Mouse (Mus musculus) heart, embryonic 15.5 days (tissue): ENCODE measurements at regions not wholly inside any gene's neighbourhood (a gene's known extent, or its start where the extent isn't known, plus 50 kb on each side); places are given as distances from the start of the nearest gene placed in this dataset.

ENCODE experiments used
- ATAC-seq: fragments of 200-750 bp; cut with Nextera tagmentation; replicated peaks from 2 replicates; pipeline ENCODE4 v1.8.0; 2017; ENCODE audit warnings: low read depth, moderate TSS enrichment; ENCODE audit not compliant: insufficient number of reproducible peaks, insufficient read depth, low FRiP score
- H3K27ac ChIP-seq: fragments of 300-500 bp; sonication (generic); 2 replicates; pipeline ENCODE4 v1.5.1; 2015; ENCODE audit warnings: mild to moderate bottlenecking, inconsistent platforms
- H3K27me3 ChIP-seq: fragments of 300-500 bp; sonication (generic); 2 replicates; pipeline ENCODE4 v1.6.1; 2015; ENCODE audit warnings: inconsistent platforms
- H3K36me3 ChIP-seq: fragments of 300-500 bp; sonication (generic); 2 replicates; pipeline ENCODE4 v1.6.1; 2015; ENCODE audit warnings: mild to moderate bottlenecking, inconsistent platforms
- H3K4me1 ChIP-seq: fragments of 300-500 bp; sonication (generic); replicated peaks from 2 replicates; pipeline ENCODE4 v1.6.1; 2015; ENCODE audit warnings: inconsistent platforms
- H3K4me2 ChIP-seq: fragments of 300-500 bp; sonication (generic); 2 replicates; pipeline ENCODE4 v1.6.1; 2015; ENCODE audit warnings: inconsistent platforms, mild to moderate bottlenecking, moderate library complexity
- H3K4me3 ChIP-seq: fragments of 300-500 bp; sonication (generic); 2 replicates; pipeline ENCODE4 v1.5.1; 2015; ENCODE audit warnings: mild to moderate bottlenecking, inconsistent platforms
- H3K9ac ChIP-seq: fragments of 300-500 bp; sonication (generic); 2 replicates; pipeline ENCODE4 v1.6.1; 2015; ENCODE audit warnings: mild to moderate bottlenecking, inconsistent platforms
- H3K9me3 ChIP-seq: fragments of 300-500 bp; sonication (generic); replicated peaks from 2 replicates; pipeline ENCODE4 v1.6.1; 2016; ENCODE audit warnings: inconsistent platforms
- WGBS: fragments of 180-500 bp; shearing (Covaris S2); methylation state at CpG from one replicate; pipeline ENCODE4 v1.1.7; 2015; ENCODE audit warnings: mixed read lengths; 5-methylcytosine and 5-hydroxymethylcytosine counted together

DNA sequence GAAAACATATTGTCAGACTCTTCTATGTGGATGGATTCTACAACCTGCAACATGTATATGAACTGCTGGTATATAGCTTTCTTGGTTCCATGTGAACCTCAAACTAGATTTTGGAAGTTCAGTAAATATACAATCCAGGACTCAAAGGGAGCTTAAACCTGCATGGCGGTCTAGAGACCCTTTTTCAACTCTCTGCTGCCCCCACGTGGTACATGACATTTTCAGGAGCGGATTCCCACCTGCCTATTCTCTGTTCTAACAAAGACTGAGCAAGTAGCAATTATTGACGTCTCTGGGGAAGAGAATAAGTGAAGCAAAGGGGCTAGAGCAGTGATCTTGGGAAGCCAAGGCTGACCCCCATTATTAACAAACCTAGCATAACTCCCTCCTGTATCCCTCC is 127.1 kb upstream of the Snx19 start:
- Histone ChIP-seq H3K4me1 (no peaks in the 10 kb centered on the region), H3K4me2 (no peak overlapping the region), H3K27me3 (no peaks in the 10 kb centered on the region), H3K9ac (no peak overlapping the region), H3K9me3 (no peaks in the 10 kb centered on the region), H3K27ac (no peak overlapping the region), H3K36me3 (no peaks in the 10 kb centered on the region), H3K4me3 (no peak overlapping the region)
- WGBS: 22% methylated on average over 4 of the region's 4 CpGs
- ATAC-seq: no peak

DNA sequence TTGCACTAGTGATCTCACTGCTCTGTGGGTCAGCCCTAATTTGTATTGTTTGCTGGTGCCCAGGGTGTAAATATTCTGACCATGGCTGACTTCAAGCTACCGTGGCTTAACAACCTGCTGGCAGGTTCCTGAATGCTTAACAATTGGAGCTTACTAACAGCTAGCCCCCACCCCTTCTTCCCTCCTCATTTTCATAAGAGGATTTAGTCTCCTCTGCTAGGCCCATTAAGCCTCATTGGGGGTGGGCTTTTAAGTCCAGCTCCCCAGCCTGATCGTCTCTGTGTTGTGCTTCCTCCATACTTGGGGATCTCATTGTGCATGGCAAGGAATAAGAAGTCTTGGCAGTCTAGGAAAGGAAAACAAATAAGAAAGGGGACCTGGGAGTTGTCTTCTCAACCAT is 118.6 kb upstream of the Snx19 start:
- no peak for ATAC-seq
- 33% methylated on average over 2 of the region's 2 CpGs for WGBS

DNA sequence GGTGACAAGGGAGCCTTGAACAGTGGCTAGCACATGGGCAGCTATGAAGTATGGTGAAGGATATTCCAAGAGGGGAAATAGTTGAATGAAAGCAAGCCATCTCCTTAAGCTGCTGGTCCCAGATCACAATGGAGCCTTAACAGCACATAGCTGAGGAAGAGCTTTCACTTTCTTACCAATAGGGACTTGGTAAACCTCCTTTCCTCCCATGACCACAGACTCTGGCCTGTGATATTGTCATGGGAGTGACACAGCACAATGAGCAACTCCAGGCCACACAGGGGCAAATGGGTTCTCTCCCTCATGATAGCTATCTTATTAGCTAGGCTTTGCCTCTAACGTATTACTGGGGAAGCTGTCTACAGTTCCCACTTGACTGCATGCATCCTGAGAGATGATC is 113.5 kb upstream of the Snx19 start:
- H3K9ac ChIP-seq: no peak overlapping the region
- WGBS: 87% methylated on average over 1 of the region's 1 CpGs

More for the DNA sequence above, 118.6 kb upstream of the Snx19 start:
- no peak overlapping the region for H3K27ac ChIP-seq
- no peak overlapping the region for H3K4me3 ChIP-seq
- H3K27me3 ChIP-seq: no peaks in the 10 kb centered on the region
- no peak overlapping the region for H3K9ac ChIP-seq
- H3K4me1 ChIP-seq: no peaks in the 10 kb centered on the region
- H3K36me3 ChIP-seq: no peaks in the 10 kb centered on the region
- H3K4me2 ChIP-seq: no peak overlapping the region
- H3K9me3 ChIP-seq: no peaks in the 10 kb centered on the region

DNA sequence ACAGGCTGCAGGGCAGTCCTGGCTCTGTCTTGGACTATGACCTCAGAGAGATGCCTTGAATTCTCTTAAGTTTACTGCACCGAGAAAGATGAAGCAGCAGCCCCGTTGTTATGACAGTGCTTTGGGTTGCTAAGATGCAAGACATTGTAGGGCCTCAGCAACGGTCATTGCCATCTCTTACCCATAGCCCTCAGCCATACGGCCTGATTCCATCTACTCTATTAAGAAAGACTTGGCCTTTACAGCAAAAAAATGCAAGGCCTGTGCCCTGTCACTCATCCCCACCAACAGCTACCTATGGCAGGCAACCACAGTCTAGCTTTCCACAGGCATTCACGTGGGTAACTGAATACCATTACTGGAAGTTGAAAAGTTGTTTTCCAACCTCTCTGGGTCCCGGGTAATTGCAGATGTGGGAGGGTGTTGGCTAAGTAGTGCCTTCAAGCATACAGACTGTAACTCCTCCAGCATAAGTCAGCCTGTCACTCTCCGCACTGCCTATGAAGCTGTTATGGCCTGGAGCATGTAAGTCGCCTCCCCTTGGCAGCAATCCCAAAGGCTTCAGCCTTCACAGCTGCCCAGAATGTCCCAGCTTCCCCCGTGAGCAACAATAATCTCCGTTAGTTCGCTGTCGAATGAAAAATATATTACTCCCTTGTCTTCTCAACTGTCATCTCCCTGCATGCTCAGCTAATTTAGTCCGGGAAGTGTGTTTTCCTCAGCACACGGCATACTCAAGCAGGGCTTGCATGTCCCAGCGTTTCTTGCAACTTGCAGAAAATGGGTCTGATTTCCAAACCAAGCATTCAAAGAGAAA is 112.3 kb upstream of the Snx19 start:
- peaks cover 6% of the 10 kb centered on the region; the same call in 1 of the 2 replicates for H3K4me1 ChIP-seq
- no peaks in the 10 kb centered on the region for H3K9me3 ChIP-seq
- WGBS: 35% methylated on average over 15 of the region's 15 CpGs
- H3K36me3 ChIP-seq: no peaks in the 10 kb centered on the region
- H3K4me2 ChIP-seq: peak overlapping the region; percentile 62
- H3K4me3 ChIP-seq: peak overlapping the region; percentile 33
- H3K9ac ChIP-seq: no peak overlapping the region
- peak; percentile 83; the same call in 1 of the 2 replicates for ATAC-seq
- peak overlapping the region; percentile 60 for H3K27ac ChIP-seq
- no peaks in the 10 kb centered on the region for H3K27me3 ChIP-seq

More for the DNA sequence above, 113.5 kb upstream of the Snx19 start:
- no peaks in the 10 kb centered on the region for H3K27me3 ChIP-seq
- no peak for ATAC-seq
- H3K4me2 ChIP-seq: no peak overlapping the region
- H3K36me3 ChIP-seq: no peaks in the 10 kb centered on the region
- peaks cover 6% of the 10 kb centered on the region; the same call in 1 of the 2 replicates for H3K4me1 ChIP-seq
- no peaks in the 10 kb centered on the region for H3K9me3 ChIP-seq
- H3K4me3 ChIP-seq: no peak overlapping the region
- no peak overlapping the region for H3K27ac ChIP-seq

DNA sequence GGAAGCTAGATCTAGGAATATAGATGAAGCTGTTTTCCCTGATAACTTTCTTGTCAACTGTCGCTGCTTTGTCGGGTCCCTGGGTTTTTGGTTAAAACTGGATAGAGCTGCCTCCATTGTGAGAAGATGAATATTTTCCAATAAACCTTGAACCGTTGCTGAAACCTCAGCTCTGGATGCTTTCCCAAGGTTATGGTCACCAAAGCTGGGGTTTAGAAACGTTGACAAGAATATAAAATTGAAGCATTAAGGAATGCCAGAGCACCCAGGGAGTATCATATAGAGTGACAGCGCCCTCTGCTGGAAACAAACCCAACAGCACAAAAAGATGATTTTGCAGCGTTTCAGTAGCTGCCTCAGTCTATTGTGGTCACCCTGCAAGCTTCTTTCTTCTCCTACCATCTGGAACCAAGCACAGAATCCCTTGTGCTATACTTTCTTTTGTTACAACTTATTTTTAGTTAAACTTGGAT is 111.7 kb upstream of the Snx19 start:
- WGBS: 34% methylated on average over 6 of the region's 6 CpGs
- ATAC-seq: no peak

DNA sequence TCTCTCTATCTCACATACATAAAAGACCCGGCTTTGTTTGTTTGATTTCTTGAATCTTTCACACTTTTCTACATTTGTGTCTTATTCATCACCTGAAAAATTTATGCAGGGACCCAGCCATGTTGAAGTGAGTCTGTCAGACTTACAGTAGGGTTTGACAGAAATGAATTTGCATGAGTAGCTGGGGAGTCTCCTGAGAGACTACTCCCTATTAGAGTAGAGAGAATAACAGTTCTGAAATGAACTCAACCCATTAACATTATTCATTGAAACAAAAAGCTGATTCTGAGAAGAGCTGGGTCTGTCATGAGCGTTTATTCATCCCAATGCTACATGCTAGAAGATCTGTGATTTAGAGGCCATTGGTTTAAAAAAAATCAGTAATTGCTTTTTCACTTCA is 82.0 kb upstream of the Snx19 start:
- Histone ChIP-seq H3K27ac (no peak overlapping the region), H3K27me3 (no peaks in the 10 kb centered on the region), H3K36me3 (no peaks in the 10 kb centered on the region), H3K4me2 (no peak overlapping the region), H3K9me3 (no peaks in the 10 kb centered on the region), H3K4me1 (no peaks in the 10 kb centered on the region), H3K9ac (no peak overlapping the region), H3K4me3 (no peak overlapping the region)
- no peak for ATAC-seq
- 80% methylated on average over 2 of the region's 2 CpGs for WGBS

More for the DNA sequence above, 111.7 kb upstream of the Snx19 start:
- Histone ChIP-seq H3K36me3 (no peaks in the 10 kb centered on the region), H3K4me2 (peak overlapping the region; percentile 62), H3K9me3 (no peaks in the 10 kb centered on the region), H3K27me3 (no peaks in the 10 kb centered on the region), H3K9ac (no peak overlapping the region), H3K4me1 (peaks cover 6% of the 10 kb centered on the region; the same call in 1 of the 2 replicates), H3K4me3 (peak overlapping the region; percentile 33), H3K27ac (peak overlapping the region; percentile 60)

DNA sequence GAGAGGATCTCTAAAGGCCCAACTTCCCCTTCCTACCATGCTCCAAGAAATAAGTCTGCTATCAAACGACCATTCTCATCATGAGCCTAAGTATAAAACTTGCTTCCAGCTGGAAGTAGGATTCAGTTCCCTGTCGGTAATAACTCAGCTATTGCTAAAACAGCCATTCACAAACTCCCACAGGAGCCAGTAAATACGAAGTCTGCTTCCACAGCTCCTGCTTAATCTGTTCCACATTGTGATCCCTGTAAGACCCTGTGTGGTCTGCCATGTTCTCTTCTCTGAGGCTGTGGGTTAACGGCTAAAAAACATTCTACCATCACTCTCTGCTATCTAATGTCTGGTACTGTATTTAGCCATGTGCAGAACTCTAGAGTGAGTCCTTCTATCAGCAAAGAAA is 72.9 kb upstream of the Snx19 start:
- no peak overlapping the region for H3K4me3 ChIP-seq
- ATAC-seq: no peak
- no peak overlapping the region for H3K9ac ChIP-seq
- H3K36me3 ChIP-seq: no peaks in the 10 kb centered on the region
- no peaks in the 10 kb centered on the region for H3K9me3 ChIP-seq
- WGBS: 84% methylated on average over 4 of the region's 4 CpGs
- H3K27me3 ChIP-seq: no peaks in the 10 kb centered on the region
- peaks cover 4% of the 10 kb centered on the region; the same call in 1 of the 2 replicates for H3K4me1 ChIP-seq
- H3K4me2 ChIP-seq: no peak overlapping the region
- no peak overlapping the region for H3K27ac ChIP-seq

DNA sequence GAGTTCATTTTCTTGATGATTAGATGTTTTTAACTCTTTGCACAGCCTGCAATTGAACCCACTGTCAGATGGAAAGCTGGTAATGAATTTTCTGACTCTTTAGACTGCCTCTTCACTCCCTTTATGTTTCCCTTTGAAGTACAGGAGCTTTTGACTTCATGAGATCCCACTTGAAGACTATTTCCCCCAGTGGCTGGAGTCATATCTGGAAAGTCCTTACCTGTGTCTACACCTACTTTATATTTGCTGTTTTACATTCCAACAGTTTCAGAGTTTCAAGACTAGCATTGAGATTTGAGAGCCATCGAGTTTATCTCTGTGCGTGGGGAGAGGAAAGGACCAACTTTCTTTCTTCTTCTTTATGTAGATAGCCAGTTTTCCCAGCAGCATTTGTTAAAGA is 71.3 kb upstream of the Snx19 start:
- H3K27ac ChIP-seq: no peak overlapping the region
- ATAC-seq: no peak

DNA sequence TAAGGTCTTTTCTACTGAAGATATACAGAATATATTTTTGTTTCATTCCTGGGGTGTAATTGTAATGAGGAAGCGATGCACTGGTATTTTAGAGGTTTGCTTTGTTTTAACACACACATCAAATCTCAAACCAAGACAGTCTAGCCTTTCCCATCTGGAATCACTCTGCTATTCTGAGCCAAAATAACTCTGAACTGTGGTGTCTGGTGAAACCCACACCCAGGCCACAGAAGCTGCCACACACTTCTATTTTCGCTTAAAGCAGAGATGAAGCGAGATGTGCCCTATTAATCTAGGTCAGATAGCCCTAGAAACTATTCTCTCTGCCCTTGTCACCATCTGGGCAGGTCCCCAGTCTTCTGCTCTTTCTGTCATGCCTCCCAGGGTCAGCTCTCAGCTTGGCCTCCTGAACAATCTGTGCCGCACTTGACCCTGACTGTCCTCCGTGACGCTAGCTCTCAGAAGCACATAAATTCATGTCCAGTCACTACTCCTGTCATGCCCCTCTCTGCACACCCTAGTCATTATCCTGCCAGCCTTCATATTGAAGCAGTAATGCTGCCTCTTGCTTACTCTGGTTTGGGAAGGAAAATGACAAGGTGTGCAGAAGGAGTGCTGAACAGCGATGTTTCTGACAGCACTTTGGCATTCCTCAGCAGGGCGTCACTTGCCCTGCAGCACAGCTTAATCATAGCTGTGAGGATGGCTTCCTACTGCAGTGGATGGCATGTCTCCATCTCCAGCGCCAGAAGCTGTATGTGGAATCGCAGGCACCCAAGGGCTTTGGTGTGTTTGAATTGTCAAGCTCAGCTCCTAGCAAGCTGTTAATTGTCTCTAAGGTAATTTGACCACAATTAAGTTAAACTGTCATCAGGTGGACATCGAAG is 57.1 kb upstream of the Snx19 start:
- 55% methylated on average over 11 of the region's 11 CpGs for WGBS
- Histone ChIP-seq H3K4me1 (peaks cover 11% of the 10 kb centered on the region), H3K4me3 (no peak overlapping the region), H3K4me2 (no peak overlapping the region), H3K27ac (peak overlapping the region; percentile 27; the same call in 1 of the 2 replicates), H3K9me3 (no peaks in the 10 kb centered on the region), H3K9ac (no peak overlapping the region), H3K36me3 (no peaks in the 10 kb centered on the region), H3K27me3 (no peaks in the 10 kb centered on the region)
- peak; percentile 53; the same call in 1 of the 2 replicates for ATAC-seq

More for the DNA sequence above, 71.3 kb upstream of the Snx19 start:
- WGBS: 66% methylated on average over 2 of the region's 2 CpGs
- no peak overlapping the region for H3K9ac ChIP-seq
- no peak overlapping the region for H3K4me3 ChIP-seq
- peaks cover 4% of the 10 kb centered on the region; the same call in 1 of the 2 replicates for H3K4me1 ChIP-seq
- no peak overlapping the region for H3K4me2 ChIP-seq
- H3K36me3 ChIP-seq: no peaks in the 10 kb centered on the region
- H3K27me3 ChIP-seq: no peaks in the 10 kb centered on the region
- H3K9me3 ChIP-seq: no peaks in the 10 kb centered on the region

DNA sequence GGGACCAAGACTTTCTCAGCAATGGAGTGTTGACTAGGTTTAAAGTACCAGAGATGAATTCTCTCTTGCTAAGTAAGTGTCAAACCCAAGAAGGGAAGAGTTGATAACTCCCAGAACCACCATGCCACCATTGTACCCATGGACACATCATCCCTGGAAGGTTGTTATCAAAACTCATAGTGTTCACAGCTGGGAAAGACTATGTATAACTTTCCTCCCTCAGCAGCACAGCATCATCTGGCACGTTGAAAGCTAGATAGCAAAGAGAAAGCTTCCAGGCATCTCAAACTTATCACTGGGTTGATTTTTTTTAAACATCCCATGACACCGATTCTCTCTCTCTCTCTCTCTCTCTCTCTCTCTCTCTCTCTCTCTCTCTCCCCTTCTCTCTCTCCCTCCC is 56.1 kb upstream of the Snx19 start:
- no peaks in the 10 kb centered on the region for H3K27me3 ChIP-seq
- H3K4me3 ChIP-seq: no peak overlapping the region
- no peaks in the 10 kb centered on the region for H3K36me3 ChIP-seq
- WGBS: 19% methylated on average over 2 of the region's 2 CpGs
- H3K4me1 ChIP-seq: peaks cover 11% of the 10 kb centered on the region
- H3K9ac ChIP-seq: no peak overlapping the region
- H3K9me3 ChIP-seq: no peaks in the 10 kb centered on the region
- H3K27ac ChIP-seq: no peak overlapping the region
- no peak overlapping the region for H3K4me2 ChIP-seq
- ATAC-seq: peak; percentile 50; the same call in 1 of the 2 replicates

DNA sequence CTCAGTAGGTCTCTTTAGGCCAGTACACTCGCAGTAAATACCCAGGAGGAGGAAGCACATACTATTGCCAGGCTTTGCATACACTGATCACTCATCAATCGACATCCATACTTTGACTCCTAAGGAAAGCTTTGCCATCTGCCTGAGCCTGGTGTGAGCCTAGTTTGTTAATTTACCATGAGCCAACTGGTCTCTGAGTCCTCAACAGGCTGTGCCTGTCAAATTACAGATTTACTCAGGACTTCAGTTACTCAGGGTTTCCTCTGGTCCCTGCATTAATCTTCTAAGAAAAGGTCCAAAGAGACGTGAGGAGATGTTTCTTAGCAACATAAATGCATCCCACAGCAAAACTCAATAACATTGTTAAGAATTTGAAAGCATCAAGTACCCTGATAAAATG is 50.0 kb upstream of the Snx19 start:
- Histone ChIP-seq H3K4me3 (no peak overlapping the region), H3K27me3 (no peaks in the 10 kb centered on the region), H3K36me3 (no peaks in the 10 kb centered on the region), H3K4me1 (no peaks in the 10 kb centered on the region), H3K4me2 (no peak overlapping the region), H3K27ac (no peak overlapping the region), H3K9ac (no peak overlapping the region), H3K9me3 (no peaks in the 10 kb centered on the region)
- no peak for ATAC-seq
- WGBS: 77% methylated on average over 3 of the region's 3 CpGs
